Mouse (Mus musculus): ENCODE data around the gene Degs2. TPM values are rescaled to one million over a fixed set of nuclear protein-coding genes. Genes with fewer than 3 reads are reported as not detected.

The Degs2 gene
- polyA plus RNA-seq, 2 experiments, result 0.18 TPM; not detected in 1

GRCm38 (mm10) chr12:108672908-108673307 lies 29.2 kb downstream of the Degs2 start:
- Histone ChIP-seq H3K27ac (no peak overlapping the region), H3K4me3 (ENCODE audit: insufficient read depth in 1 of 2, low read depth in 2 of 2, low read length in 2 of 2) (no peak overlapping the region), H3K36me3 (replicated peaks; ENCODE audit: control insufficient read depth, insufficient read depth, low read depth) (no peaks in the 10 kb centered on the region), H3K4me1 (replicated peaks; ENCODE audit: control insufficient read depth in 2 of 2, insufficient read depth in 2 of 2, low read length in 1 of 2) (no peaks in the 10 kb centered on the region; a peak in 1 of 4 replicates), H3K9ac (replicated peaks) (no peak overlapping the region), H3K4me2 (ENCODE audit: low read depth) (no peak overlapping the region), H3K9me3 (ENCODE audit: control insufficient read depth, low read length) (no peaks in the 10 kb centered on the region), H3K27me3 (ENCODE audit: control insufficient read depth, insufficient read depth, low read length) (no peaks in the 10 kb centered on the region)
- TF ChIP-seq EP300 (IDR thresholded peaks at IDR 0.05; ENCODE audit: low read depth) (no peak), CTCF (IDR thresholded peaks at IDR 0.05; ENCODE audit: low read depth) (no peak)
- ATAC-seq (ENCODE audit: insufficient read depth) (no peak), DNase-seq (ENCODE audit: low read depth in 3 of 3, low spot score in 3 of 3) (no peak)
- 54% methylated on average over 4 of the region's 4 CpGs for WGBS (ENCODE audit: insufficient replicate concordance)

GRCm38 (mm10) chr12:108671541-108671940 lies 30.6 kb downstream of the Degs2 start:
- H3K9ac ChIP-seq (replicated peaks), result no peak overlapping the region
- no peaks in the 10 kb centered on the region for H3K9me3 ChIP-seq (ENCODE audit: control insufficient read depth, low read length)
- ATAC-seq (ENCODE audit: insufficient read depth), result no peak
- no peaks in the 10 kb centered on the region; a peak in 1 of 4 replicates for H3K4me1 ChIP-seq (replicated peaks; ENCODE audit: control insufficient read depth in 2 of 2, insufficient read depth in 2 of 2, low read length in 1 of 2)
- no peaks in the 10 kb centered on the region for H3K36me3 ChIP-seq (replicated peaks; ENCODE audit: control insufficient read depth, insufficient read depth, low read depth)
- TF ChIP-seq CTCF (IDR thresholded peaks at IDR 0.05; ENCODE audit: low read depth), result no peak
- TF ChIP-seq EP300 (IDR thresholded peaks at IDR 0.05; ENCODE audit: low read depth), result no peak
- H3K27me3 ChIP-seq (ENCODE audit: control insufficient read depth, insufficient read depth, low read length), result no peaks in the 10 kb centered on the region
- WGBS (ENCODE audit: insufficient replicate concordance), result 54% methylated on average over 2 of the region's 2 CpGs
- H3K27ac ChIP-seq, result no peak overlapping the region
- no peak overlapping the region for H3K4me2 ChIP-seq (ENCODE audit: low read depth)
- DNase-seq (ENCODE audit: low read depth in 3 of 3, low spot score in 3 of 3), result no peak
- no peak overlapping the region for H3K4me3 ChIP-seq (ENCODE audit: insufficient read depth in 1 of 2, low read depth in 2 of 2, low read length in 2 of 2)

- ATAC-seq (ENCODE audit: insufficient read depth) (no peak), DNase-seq (ENCODE audit: low read depth in 3 of 3, low spot score in 3 of 3) (no peak)
- no peaks in the 10 kb centered on the region for H3K4me1 ChIP-seq (replicated peaks; ENCODE audit: control insufficient read depth in 2 of 2, insufficient read depth in 2 of 2, low read length in 1 of 2)
- H3K36me3 ChIP-seq (replicated peaks; ENCODE audit: control insufficient read depth, insufficient read depth, low read depth), result no peaks in the 10 kb centered on the region
- no peak overlapping the region for H3K9ac ChIP-seq (replicated peaks)
- WGBS (ENCODE audit: insufficient replicate concordance), result 77% methylated on average over 8 of the region's 8 CpGs
- no peak for TF ChIP-seq CTCF (IDR thresholded peaks at IDR 0.05; ENCODE audit: low read depth)
- TF ChIP-seq EP300 (IDR thresholded peaks at IDR 0.05; ENCODE audit: low read depth), result no peak
- no peaks in the 10 kb centered on the region for H3K9me3 ChIP-seq (ENCODE audit: control insufficient read depth, low read length)
- no peak overlapping the region for H3K4me2 ChIP-seq (ENCODE audit: low read depth)
- no peaks in the 10 kb centered on the region for H3K27me3 ChIP-seq (ENCODE audit: control insufficient read depth, insufficient read depth, low read length)
- H3K4me3 ChIP-seq (ENCODE audit: insufficient read depth in 1 of 2, low read depth in 2 of 2, low read length in 2 of 2), result no peak overlapping the region
- no peak overlapping the region for H3K27ac ChIP-seq
Observed at GRCm38 (mm10) chr12:108668606-108669235, 33.4 kb downstream of the Degs2 start.

GRCm38 (mm10) chr12:108657350-108657749 lies 44.8 kb downstream of the Degs2 start:
- no peaks in the 10 kb centered on the region for H3K9me3 ChIP-seq (ENCODE audit: control insufficient read depth, low read length)
- H3K4me3 ChIP-seq (ENCODE audit: insufficient read depth in 1 of 2, low read depth in 2 of 2, low read length in 2 of 2), result no peak overlapping the region
- H3K27me3 ChIP-seq (ENCODE audit: control insufficient read depth, insufficient read depth, low read length), result no peaks in the 10 kb centered on the region
- ATAC-seq (ENCODE audit: insufficient read depth) (peak; percentile 22; the same call in 1 of the 2 replicates), DNase-seq (ENCODE audit: low read depth in 3 of 3, low spot score in 3 of 3) (no peak)
- H3K27ac ChIP-seq, result no peak overlapping the region
- H3K4me1 ChIP-seq (replicated peaks; ENCODE audit: control insufficient read depth in 2 of 2, insufficient read depth in 2 of 2, low read length in 1 of 2), result peaks cover 0 to 14% of the 10 kb centered on the region in 2 experiments; a peak in 2 of 4 replicates
- no peak for TF ChIP-seq EP300 (IDR thresholded peaks at IDR 0.05; ENCODE audit: low read depth)
- TF ChIP-seq CTCF (IDR thresholded peaks at IDR 0.05; ENCODE audit: low read depth), result peak; percentile 83
- WGBS (ENCODE audit: insufficient replicate concordance), result 52% methylated on average over 1 of the region's 1 CpGs
- no peak overlapping the region for H3K4me2 ChIP-seq (ENCODE audit: low read depth)
- H3K9ac ChIP-seq (replicated peaks), result no peak overlapping the region
- H3K36me3 ChIP-seq (replicated peaks; ENCODE audit: control insufficient read depth, insufficient read depth, low read depth), result no peaks in the 10 kb centered on the region

- no peaks in the 10 kb centered on the region for H3K9me3 ChIP-seq (ENCODE audit: control insufficient read depth, low read length)
- H3K4me1 ChIP-seq (replicated peaks; ENCODE audit: control insufficient read depth in 2 of 2, insufficient read depth in 2 of 2, low read length in 1 of 2), result peaks cover 0 to 14% of the 10 kb centered on the region in 2 experiments; a peak in 2 of 4 replicates
- no peak overlapping the region for H3K4me2 ChIP-seq (ENCODE audit: low read depth)
- ATAC-seq (ENCODE audit: insufficient read depth) (peak; percentile 49; the same call in 1 of the 2 replicates), DNase-seq (ENCODE audit: low read depth in 3 of 3, low spot score in 3 of 3) (no peak)
- H3K9ac ChIP-seq (replicated peaks), result no peak overlapping the region
- H3K27ac ChIP-seq, result no peak overlapping the region
- no peaks in the 10 kb centered on the region for H3K27me3 ChIP-seq (ENCODE audit: control insufficient read depth, insufficient read depth, low read length)
- TF ChIP-seq EP300 (IDR thresholded peaks at IDR 0.05; ENCODE audit: low read depth), result no peak
- no peak for TF ChIP-seq CTCF (IDR thresholded peaks at IDR 0.05; ENCODE audit: low read depth)
- H3K36me3 ChIP-seq (replicated peaks; ENCODE audit: control insufficient read depth, insufficient read depth, low read depth), result no peaks in the 10 kb centered on the region
- no peak overlapping the region for H3K4me3 ChIP-seq (ENCODE audit: insufficient read depth in 1 of 2, low read depth in 2 of 2, low read length in 2 of 2)
- 18% methylated on average over 11 of the region's 11 CpGs for WGBS (ENCODE audit: insufficient replicate concordance)
Observed at GRCm38 (mm10) chr12:108653358-108654335, 48.5 kb downstream of the Degs2 start.
